Mouse (Mus musculus) spleen, adult 18-20 months (tissue): ENCODE results near the gene Bad.
"Not testable (repeated sequence)": the region's sequence is repeated elsewhere in the genome, so short reads cannot be mapped to it uniquely, and the experiment has no call there.

ENCODE experiments used
- DNase-seq, 2 experiments: peaks; one replicate each; pipeline ENCODE4 v3.0.0; 2022; ENCODE audit warnings: mixed read lengths in 2 of 2

Gene Bad

DNA sequence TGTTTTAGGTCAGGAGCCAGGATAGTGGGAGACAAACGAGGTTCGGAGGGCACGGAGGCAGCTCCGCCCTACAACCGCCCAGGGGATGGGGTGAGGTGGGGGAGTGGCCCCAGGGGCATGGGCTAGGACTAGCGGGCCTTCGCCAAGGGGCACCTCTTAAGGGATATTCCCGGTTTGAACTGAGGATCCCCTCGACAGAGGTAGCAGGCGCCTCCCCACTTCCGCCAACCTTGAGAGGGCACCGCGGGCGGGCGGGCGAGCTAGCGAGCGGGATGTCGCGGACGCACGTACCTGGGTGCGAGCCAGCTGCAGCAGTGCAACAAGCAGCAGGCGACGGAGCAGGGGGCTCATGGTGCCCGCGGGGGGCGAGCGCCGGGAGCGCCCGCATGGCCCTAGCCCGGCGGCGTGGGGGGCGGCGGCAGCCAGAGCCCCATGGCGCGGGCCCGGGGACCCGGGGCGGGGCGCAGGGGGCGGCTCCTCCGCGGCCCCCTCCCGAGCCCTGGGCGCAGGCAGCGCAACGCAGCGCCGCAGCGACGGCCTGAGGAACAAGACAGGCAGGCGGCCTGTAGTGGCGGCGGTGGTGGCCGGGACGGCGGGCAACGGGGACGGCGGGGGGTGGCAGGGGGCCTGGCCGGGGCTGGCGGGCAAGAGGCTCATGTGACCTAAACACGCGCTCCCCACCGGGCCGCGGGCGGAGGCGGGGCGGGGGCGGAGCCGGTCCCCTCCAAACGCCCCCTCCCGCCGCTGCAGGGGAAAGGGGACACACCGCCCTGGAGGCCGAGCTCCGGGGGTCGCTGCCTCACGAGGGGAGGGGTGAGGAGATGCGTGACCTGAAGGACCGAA lies 45.6 kb downstream of the Bad start, which contains the start of gene Vegfb:
Gene Vegfb (minus strand): TSS at position 591 of the 843 bp plus-strand sequence.
- DNase-seq: peak; percentile 52 to 71

DNA sequence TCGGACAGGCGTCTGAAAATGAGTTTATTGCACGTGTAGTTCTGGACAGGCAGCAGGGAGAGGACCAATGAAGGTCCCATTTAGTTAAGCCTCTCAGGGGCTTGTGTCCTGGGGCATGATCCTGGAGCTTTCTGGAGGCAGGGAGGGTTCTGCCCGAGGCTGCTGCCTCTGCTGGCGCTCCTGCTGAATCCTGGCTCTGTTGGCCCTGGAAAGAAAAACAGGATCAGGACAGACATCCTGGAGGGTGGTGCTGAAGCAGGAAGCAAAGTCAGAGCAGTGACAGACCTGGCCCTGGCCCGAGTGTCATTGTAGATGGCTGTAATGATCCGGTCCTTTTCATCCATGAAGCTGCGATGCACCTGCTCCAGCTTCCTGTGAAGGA lies 46.2 kb downstream of the Bad start:
- DNase-seq: no peak

DNA sequence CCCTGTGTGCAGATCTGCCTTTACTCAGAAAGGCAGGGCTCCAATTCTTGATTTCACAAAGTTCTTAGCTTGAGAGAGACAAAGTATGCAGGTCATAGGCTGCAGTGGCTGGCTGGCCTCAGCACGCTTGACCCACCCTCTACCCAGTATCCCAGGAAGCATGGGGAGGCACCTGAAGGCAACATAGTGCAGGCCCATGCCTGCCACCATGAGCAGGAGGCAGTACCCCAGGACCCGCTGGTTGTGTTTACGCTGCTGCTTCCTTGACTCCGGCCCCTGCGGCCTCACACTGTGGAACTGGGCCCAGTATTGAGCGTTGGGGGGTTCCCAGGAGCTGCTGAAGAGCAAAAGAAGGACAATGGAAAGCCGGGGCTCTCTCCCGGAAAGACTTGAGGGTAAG lies 47.6 kb downstream of the Bad start:
- no peak for DNase-seq

DNA sequence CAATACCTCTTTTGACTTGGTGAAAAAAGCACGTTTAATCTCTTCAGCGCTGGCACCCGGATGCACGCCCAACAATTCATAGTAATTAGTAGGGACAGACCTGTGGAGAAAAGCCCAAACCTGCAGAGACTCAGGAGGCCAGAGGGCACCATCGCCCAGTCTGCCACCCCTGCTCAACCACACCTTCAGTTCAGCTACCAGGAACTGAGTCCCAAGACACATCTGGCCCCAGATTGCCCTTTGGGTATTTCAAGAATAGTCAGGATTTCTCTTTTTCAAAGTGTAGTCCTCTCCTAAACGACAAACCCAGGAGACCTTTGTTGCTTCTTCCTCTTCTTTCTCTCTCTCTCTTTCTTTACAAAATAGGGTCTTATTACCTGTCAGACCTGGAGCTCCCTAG lies 49.1 kb downstream of the Bad start:
- DNase-seq: no peak

DNA sequence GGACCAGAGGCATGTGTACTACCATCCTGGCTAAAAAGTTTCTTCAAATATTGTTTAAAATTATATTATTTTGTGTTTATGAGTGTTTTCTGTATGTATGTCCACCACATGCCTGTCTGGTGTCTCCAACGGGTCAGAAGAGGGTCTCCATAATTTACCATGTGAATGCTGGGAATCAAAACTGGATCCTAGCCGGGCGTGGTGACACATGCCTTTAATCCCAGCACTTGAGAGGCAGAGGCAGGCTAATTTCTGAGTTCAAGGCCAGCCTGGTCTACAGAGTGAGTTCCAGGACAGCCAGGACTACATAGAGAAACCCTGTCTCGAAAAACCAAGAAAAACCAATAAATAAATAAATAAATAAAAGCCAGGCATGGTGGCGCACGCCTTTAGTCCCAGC lies 49.5 kb downstream of the Bad start:
- not testable (repeated sequence) for DNase-seq

DNA sequence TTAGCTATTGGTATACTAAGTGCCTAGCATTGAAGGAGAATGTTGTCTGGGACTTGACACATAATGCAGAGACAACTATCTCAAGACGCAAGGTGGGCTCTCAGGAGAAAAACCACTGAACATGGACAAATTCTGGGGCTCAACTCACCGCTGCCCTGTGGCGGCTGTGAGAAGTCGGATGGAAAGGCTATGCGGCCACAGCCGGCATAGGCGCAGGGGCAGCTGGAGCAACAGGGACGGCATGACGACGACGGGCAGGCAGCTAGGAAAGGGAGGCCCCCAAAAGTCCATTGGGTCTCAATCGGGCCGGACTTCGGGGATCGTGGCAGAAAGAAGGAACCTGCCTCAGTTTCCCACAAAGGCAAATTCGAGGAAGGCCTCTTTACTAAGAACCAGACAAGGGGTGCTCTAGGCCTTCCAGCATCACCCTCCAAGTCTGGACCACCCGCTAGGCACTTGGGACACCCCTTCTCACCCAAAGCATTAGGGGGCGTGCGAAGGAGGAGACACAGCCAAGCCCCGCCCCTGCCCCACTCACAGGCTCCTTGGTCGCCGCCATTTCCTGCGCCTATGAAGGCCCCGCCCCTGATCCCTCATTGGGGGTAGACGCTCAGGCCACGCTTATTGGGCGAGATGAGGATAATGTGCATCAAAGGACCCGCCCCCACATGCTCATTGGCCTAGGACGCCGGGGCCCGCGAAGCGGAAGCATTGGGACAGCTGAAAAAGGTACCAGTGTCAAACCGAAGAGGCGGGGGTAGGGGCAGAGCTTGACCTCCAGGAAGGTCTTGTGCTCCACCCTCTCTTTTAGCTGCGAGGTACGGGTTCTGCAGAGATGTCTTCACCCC lies 50.6 kb downstream of the Bad start, which contains the start of gene Dnajc4:
Gene Dnajc4 (minus strand): TSS at position 562 of the 848 bp plus-strand sequence.
- DNase-seq: peak; percentile 94 to 95

DNA sequence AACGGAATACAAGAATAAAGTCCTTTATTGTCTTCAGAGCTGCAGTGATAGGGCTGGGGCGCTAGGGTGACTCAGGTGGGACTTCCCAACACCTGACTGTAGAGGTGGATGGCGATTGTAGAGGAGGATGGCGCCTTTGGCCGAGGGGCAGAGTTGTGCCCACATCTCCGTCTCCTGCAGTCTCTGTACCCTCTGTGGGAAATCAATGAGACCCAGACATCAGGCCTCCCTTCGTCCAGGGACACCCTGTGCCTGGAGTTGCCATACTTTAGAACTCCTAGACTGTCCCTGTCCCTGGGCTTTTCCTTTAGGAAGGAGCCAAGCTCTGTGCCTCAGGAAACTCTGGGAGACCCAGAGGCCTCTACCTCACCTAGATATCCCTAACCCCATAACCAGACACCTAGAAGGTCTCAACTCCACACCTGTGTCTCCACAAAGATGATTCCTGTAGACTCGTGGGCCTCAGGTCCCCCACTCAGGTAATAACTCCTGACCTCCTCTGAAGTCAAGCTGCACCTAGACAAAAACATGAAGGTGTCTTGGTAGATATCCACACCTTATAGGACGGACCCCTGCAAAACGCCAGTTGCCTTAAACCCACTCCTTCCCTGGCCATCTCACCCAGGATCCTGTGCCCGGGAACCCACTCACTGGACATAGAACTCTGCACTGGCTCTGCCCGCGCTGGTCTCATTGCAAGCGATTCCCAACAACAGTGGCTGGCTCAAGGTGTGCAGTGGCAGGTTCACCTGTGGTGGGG lies 51.5 kb downstream of the Bad start:
- DNase-seq: no peak

DNA sequence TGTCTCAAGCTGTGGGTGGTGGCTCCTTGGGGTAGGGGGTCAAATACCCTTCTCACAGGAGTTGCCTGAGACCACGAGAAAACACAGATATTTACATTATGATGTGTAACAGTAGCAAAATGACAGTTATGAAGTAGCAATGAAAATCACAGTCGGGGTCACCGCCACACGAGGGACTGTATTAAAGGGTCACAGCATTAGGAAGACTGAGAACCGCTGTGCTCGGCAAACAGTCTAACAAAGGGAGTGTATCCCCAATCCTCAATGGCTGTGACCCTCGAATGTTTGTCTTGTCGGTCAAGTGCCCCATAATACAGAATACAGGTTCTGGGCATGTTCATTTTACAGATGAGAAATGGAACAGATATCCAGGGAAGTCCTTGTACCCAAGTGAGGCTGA lies 52.3 kb downstream of the Bad start:
- no peak for DNase-seq

DNA sequence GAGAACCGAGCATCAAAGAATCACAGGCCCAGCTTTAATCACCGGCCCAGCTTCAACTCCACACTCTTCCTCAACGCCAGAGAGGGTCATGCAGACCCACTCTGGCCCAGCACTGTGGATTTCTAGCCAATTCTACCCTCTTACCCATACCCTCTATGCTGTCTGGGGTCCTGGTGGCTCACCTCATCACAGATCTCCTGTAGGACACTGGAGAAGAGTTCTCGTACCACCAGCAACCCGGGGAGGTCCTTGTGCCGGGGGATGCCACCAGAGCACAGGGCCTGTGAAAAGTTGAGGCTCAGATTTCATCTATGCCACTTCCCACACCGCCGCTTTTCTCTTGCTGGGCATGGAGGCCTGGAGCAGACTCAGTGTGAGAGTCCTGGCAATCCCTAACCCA lies 52.8 kb downstream of the Bad start:
- DNase-seq: no peak

DNA sequence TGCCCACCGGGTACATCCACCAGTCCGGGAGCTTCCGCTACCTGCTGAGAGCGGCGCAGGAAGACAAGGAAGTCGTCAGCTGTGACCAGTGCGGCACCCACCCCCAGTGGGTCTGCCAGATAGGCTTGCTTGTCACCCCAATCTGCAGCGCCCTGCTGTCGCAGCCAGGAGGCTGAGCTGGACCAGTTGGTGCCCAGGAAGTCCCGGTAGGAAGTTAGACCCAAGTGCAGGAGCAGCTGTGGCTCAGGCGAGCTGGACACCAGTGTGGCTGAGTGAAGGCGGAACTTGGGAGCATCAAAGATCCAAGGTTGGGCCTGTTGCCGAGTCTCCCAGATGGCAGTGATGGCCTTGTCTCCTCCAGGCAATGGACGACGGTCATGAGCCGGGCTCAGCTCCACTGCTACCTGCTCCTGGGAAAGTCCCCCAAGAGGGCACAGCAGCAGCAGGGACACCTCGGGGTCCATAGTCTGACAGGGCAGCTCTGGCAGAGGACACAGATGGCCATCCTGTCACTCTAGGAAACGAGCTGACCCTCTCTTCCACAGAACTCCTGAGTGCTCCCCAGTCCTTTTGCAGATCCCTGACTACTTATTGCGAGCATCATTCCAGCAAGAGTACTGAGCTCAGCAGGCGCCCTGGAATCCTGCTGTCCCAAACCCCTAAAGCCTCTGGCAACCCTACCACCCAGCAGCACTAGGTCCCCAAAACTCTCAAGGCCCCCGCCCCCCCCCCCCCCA lies 53.8 kb downstream of the Bad start:
- DNase-seq: no peak

DNA sequence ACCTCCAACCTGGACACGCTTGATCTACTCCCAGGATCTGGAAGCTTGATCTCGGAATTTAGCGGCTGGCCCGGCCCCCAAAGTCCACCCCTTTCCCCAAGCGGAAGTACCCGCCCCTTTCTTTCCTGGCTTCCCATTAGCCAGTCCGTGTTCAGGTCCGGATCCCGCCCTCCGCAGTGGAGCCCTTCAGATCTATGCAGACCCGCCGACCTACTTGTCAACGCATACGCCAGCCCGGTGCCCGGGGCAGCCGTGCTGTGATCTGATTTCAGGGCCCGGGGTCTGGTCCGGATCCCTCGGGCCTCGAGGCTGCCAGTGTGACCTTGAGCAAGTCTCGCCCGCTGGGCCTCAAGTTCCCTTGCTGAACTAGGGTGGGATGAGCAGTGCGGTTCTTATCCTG lies 54.3 kb downstream of the Bad start, which contains the start of the genes Nudt22 and Trpt1:
Gene Nudt22 (minus strand): TSS at position 112 of the 400 bp plus-strand sequence.
Gene Trpt1 (plus strand): TSS at position 126 of the 400 bp plus-strand sequence.
- peak; percentile 55 to 66 for DNase-seq

DNA sequence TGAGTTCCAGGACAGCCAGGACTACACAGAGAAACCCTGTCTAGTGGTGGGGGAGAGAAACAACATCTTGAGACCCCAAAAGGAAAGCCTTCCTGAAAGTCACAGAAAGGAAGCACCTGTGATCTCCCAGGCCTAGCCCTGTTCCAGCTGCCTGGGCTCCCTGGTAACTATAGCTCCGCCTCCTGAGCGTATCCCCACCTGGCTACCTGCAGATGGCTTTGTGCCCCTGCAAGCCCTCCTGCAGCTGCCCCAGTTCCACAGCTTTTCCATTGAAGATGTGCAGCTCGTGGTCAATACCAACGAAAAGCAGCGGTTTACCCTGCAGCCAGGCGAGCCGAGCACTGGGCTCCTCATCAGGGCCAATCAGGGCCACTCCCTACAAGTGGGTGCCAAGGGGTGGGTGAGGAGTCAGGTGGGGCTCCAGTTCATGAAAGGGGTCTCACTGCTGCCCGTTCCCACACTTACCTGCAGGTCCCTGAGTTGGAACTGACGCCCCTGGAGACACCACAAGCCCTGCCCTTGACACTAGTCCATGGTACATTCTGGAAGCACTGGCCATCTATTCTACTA lies 56.1 kb downstream of the Bad start:
- no peak for DNase-seq

DNA sequence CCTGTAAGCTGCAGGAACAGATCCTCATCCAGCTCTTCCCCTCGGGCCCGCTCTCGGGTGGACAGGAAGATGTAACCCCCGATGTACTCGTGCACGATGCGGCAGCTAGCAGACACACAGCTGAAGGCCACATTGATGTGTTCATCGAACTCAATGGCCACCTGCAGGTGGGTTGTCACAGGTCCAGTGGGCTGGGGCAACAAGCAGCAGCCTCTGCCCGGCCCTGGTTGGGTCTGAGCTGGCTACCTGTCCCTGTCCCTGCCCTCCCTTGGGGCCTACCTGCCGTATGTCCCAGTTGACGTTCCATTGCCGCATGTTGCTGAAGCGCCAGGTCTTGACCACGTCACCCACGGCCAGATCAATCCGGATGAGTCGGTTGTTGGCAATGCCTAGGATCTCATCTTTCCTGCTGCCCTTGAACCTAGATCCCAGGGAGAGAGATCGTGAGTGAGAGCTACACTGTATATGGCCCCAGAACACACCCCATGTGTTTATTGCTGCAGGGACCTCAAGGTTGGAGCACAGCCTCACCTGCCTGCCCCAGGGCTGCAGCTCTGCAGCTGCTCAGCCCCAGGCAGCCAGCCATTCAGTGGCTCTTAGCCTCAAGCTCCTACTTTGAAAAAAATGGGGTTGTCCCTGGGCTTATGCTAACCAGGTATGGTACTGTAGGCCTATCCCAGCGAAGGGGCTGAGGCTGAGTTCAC lies 57.9 kb downstream of the Bad start:
- DNase-seq: no peak
